In the genomic region with DNA sequence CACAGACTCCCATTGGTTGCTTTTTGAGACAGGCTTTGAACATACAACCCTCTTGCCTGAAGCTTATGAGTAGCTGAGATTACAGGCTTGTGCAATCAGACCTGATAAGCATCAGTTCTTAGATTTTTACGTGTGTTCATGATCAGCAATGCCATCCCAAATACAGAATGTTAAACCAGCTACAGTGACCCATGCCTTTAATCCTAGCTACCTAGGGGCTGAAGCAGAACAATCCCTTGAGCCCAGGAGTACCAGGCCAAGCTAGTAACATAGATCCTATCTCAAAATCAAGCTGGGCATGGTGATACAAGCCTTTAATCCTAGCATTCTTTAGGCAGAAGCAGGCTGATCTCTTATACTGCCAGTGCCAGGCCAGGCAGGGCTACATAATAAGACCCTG, we compare ENCODE assay signal across 17 mouse cellular contexts. TPM values are rescaled to one million over a fixed set of nuclear protein-coding genes. Genes with fewer than 3 reads are reported as not detected.
"Had no signal": no experiment of that assay in that cellular context is flagged by ENCODE, and none has a peak within 500 bp of the region (broad histone marks: within the 10 kb centered on the region; RNA-seq: fewer than 3 reads in every experiment).

No protein-coding gene starts in this region.

- DNase-seq: lung, adult 18-20 months; lung, embryonic 14.5 days; lung, postnatal 10 days; lung, postnatal 4 days; right cerebral cortex, postnatal 25 days; right cerebral cortex, postnatal 4 days; spleen, adult 18-20 months; thymus, adult 18-20 months; thymus, postnatal 14 days; thymus, postnatal 36 days had no signal

- H3K4me1 ChIP-seq: midbrain, embryonic 12.5 days; midbrain, embryonic 15.5 days; neural tube, embryonic 12.5 days had no signal

- H3K4me2 ChIP-seq: lung, embryonic 14.5 days; midbrain, embryonic 12.5 days; midbrain, embryonic 15.5 days; neural tube, embryonic 12.5 days had no signal

- H3K36me3 ChIP-seq: midbrain, embryonic 15.5 days; neural tube, embryonic 12.5 days had no signal

- H3K9ac ChIP-seq: liver, embryonic 14.5 days; lung, embryonic 14.5 days; midbrain, embryonic 12.5 days; midbrain, embryonic 15.5 days; neural tube, embryonic 12.5 days had no signal

- H3K4me3 ChIP-seq: megakaryocyte, embryonic 14.5 days; midbrain, embryonic 12.5 days; midbrain, embryonic 15.5 days; neural tube, embryonic 12.5 days had no signal

- H3K27me3 ChIP-seq: megakaryocyte, embryonic 14.5 days; midbrain, embryonic 12.5 days; midbrain, embryonic 15.5 days; neural tube, embryonic 12.5 days had no signal

- ATAC-seq: midbrain, embryonic 15.5 days had no signal

- H3K27ac ChIP-seq: liver, embryonic 14.5 days; midbrain, embryonic 12.5 days; midbrain, embryonic 15.5 days; neural tube, embryonic 12.5 days had no signal

- H3K9me3 ChIP-seq: megakaryocyte, embryonic 14.5 days; midbrain, embryonic 12.5 days; midbrain, embryonic 15.5 days; neural tube, embryonic 12.5 days had no signal

RNA-seq across cellular contexts. Expression of gene Gp9, which starts 26.2 kb away (rescaled TPM):
- total RNA-seq: midbrain, postnatal 0 days had no signal
- polyA plus RNA-seq: midbrain, postnatal 0 days; small intestine, adult 2 months had no signal
